Mouse (Mus musculus) heart, postnatal 0 days (tissue): Measurements from ENCODE around the gene 4931406P16Rik. TPM values are rescaled to one million over a fixed set of nuclear protein-coding genes. Genes with fewer than 3 reads are reported as not detected.

ENCODE experiments used
- ATAC-seq: fragments of 200-750 bp; cut with Nextera tagmentation; 2 replicates; pipeline ENCODE4 v1.8.0; 2017; ENCODE audit warnings: low read depth, moderate number of reproducible peaks, moderate library complexity; ENCODE audit not compliant: insufficient read depth
- DNase-seq: peaks from one replicate; pipeline ENCODE4 v3.0.0-alpha.2; 2016; ENCODE audit warnings: low spot score
- H3K27ac ChIP-seq: fragments of 300-500 bp; sonication (generic); 2 replicates; pipeline ENCODE4 v1.5.1; 2014; ENCODE audit warnings: low read depth, mild to moderate bottlenecking
- H3K27me3 ChIP-seq: fragments of 300-500 bp; sonication (generic); 2 replicates; pipeline ENCODE4 v1.6.1; 2014; ENCODE audit warnings: low read length, mixed read lengths; ENCODE audit not compliant: control insufficient read depth, insufficient read depth
- H3K36me3 ChIP-seq: fragments of 300-500 bp; sonication (generic); replicated peaks from 2 replicates; pipeline ENCODE4 v1.6.1; 2014; ENCODE audit warnings: low read length, mixed read lengths; ENCODE audit not compliant: control insufficient read depth, insufficient read depth
- H3K4me1 ChIP-seq: fragments of 300-500 bp; sonication (generic); 2 replicates; pipeline ENCODE4 v1.6.1; 2014; ENCODE audit warnings: antibody characterized with exemption; ENCODE audit not compliant: control insufficient read depth, insufficient read depth
- H3K4me2 ChIP-seq: fragments of 300-500 bp; sonication (generic); 2 replicates; pipeline ENCODE4 v1.6.1; 2014; ENCODE audit warnings: low read depth, mild to moderate bottlenecking, low read length, moderate library complexity
- H3K4me3 ChIP-seq: fragments of 300-500 bp; sonication (generic); 2 replicates; pipeline ENCODE4 v1.5.1; 2014; ENCODE audit warnings: low read depth, low read length
- H3K9ac ChIP-seq: fragments of 300-500 bp; sonication (generic); replicated peaks from 2 replicates; pipeline ENCODE4 v1.6.1; 2014; ENCODE audit warnings: low read depth, low read length, mixed read lengths
- H3K9me3 ChIP-seq: fragments of 300-500 bp; sonication (generic); replicated peaks from 2 replicates; pipeline ENCODE4 v1.6.1; 2016; ENCODE audit warnings: low read length; ENCODE audit not compliant: control insufficient read depth
- CTCF ChIP-seq: IDR thresholded peaks from 2 replicates; pipeline ENCODE4 v1.5.1; 2016; ENCODE audit warnings: antibody characterized with exemption, control low read depth, low read depth
- EP300 ChIP-seq: IDR thresholded peaks from 2 replicates; pipeline ENCODE4 v1.6.1; 2016; ENCODE audit warnings: antibody characterized with exemption, low read depth
- WGBS: fragments of 180-500 bp; shearing (Covaris S2); extraction: QIAGEN DNeasy Blood & Tissue Kit; methylation state at CpG from one replicate; pipeline ENCODE4 v1.1.7; 2014; 5-methylcytosine and 5-hydroxymethylcytosine counted together
- polyA plus RNA-seq: library from polyadenylated mRNA; unstranded; fragments of >200 nt; fragmentation: Nextera tagmentation; extraction: Ambion mirVana; gene quantifications from 2 replicates; pipeline ENCODE4 v1.2.1, GENCODE M21; 2015
- total RNA-seq: library from RNA; depleted of rRNA; stranded (reverse); fragments of >200 nt; gene quantifications from 2 replicates; pipeline ENCODE4 v1.2.3, GENCODE M21; 2014; ENCODE audit warnings: low replicate concordance

4931406P16Rik gene
- total and polyA plus RNA-seq, 2 experiments from 2014 or later: 25.4 to 62.1 TPM

DNA sequence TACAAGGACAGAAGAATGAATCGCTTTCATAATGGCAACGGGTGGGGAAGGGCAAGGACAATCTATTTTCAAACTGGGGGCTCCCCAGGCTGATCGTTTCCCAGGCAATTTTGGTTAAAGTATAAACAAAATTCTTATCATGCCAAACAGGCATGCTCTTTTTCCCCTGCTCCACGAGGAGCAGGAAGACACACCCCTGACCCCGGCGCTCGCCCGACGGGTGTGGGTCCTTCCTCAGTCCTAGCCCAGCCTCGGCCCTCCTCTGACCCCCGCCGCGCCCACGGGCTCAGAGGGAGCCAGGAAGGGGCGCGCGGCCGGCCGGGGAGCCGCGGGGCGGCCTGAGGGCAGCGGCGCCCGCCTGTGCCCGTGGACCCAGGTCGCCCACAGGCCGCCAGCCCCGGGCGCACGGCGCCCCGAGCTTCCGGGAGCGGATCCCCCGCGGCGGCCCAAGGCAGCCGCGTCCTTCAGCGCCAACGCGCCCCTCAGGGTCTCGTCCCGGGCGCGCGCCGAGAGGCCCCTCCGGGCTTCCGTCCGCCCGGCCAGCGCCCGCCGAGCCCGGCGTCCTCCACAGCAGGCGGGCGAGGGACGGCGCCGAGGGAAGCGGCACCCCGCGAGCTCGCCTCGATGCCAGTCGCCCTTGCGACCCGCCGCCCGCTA, 437 bp downstream of the 4931406P16Rik start:
- TF ChIP-seq EP300 (no peak; the same call in none of the 2 replicates), CTCF (no peak)
- no peaks in the 10 kb centered on the region for H3K27me3 ChIP-seq
- peak overlapping the region; percentile 85 for H3K4me2 ChIP-seq
- H3K4me1 ChIP-seq: peaks cover 29% of the 10 kb centered on the region
- H3K27ac ChIP-seq: peak overlapping the region; percentile 98
- H3K4me3 ChIP-seq: peak overlapping the region; percentile 99
- under 1% methylated on average over 44 of the region's 73 CpGs for WGBS
- DNase-seq: peak; percentile 79
- no peaks in the 10 kb centered on the region for H3K36me3 ChIP-seq
- H3K9me3 ChIP-seq: no peaks in the 10 kb centered on the region
- peak; percentile 86 for ATAC-seq
- H3K9ac ChIP-seq: peak overlapping the region; percentile 99

DNA sequence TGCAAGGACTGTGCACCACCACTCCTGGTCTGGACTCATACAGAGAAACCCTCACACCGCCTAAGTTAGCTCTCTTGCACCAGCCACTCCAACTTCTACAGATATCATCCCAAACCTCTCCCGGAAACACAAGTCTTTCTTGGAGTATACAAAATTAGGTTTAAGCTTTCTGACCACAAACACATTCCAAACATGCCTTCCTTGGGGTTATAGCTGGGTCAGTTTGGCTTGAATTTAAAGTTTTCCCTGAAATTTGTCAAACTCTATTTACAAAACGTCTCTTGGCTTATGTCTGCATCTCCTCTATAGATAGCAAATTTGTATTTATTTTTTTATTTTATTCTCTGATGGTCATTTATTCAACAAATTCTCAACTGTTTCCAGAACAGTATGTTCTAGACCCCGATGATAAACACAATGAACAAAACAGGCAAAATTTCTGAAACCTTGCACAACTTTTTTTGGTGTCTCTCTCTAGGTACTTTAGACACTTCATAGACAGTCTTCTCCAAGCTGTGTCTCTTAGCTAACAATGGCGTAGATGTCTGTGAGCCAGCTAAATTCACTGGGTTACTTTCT, 4.1 kb downstream of the 4931406P16Rik start:
- Histone ChIP-seq H3K4me2 (no peak overlapping the region), H3K36me3 (no peaks in the 10 kb centered on the region), H3K9ac (no peak overlapping the region), H3K27ac (peak overlapping the region; percentile 46), H3K27me3 (no peaks in the 10 kb centered on the region), H3K4me3 (no peak overlapping the region), H3K9me3 (no peaks in the 10 kb centered on the region), H3K4me1 (peaks cover 47% of the 10 kb centered on the region)
- TF ChIP-seq EP300 (no peak), CTCF (no peak)
- DNase-seq: no peak
- WGBS: 41% methylated on average over 5 of the region's 5 CpGs
- ATAC-seq: no peak

DNA sequence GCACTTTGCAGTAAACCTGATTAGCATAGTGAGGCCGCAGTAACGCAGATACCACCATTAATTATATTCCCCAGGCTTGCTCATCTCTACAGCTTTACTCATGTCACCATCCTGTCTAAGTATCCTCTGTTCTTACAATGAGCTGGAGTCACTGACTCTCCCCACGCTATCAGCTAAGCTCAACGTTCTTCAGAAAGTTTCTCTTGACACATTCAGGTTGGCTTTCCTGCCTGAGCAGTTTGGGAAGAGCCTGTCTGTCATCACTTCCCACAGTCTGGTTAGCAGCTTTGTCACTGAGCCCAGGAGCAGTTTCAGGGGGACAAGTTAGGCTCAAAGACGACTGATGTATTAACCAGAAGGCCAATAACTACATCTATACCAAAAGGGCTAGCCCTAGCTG, 4.8 kb downstream of the 4931406P16Rik start:
- Histone ChIP-seq H3K9me3 (no peaks in the 10 kb centered on the region), H3K9ac (peak overlapping the region; percentile 35; the same call in 1 of the 2 replicates), H3K36me3 (no peaks in the 10 kb centered on the region), H3K27me3 (no peaks in the 10 kb centered on the region), H3K4me1 (peaks cover 47% of the 10 kb centered on the region), H3K4me3 (no peak overlapping the region), H3K27ac (peak overlapping the region; percentile 46), H3K4me2 (no peak overlapping the region)
- TF ChIP-seq EP300 (no peak), CTCF (no peak)
- ATAC-seq (no peak), DNase-seq (no peak)
- 13% methylated on average over 5 of the region's 5 CpGs for WGBS

DNA sequence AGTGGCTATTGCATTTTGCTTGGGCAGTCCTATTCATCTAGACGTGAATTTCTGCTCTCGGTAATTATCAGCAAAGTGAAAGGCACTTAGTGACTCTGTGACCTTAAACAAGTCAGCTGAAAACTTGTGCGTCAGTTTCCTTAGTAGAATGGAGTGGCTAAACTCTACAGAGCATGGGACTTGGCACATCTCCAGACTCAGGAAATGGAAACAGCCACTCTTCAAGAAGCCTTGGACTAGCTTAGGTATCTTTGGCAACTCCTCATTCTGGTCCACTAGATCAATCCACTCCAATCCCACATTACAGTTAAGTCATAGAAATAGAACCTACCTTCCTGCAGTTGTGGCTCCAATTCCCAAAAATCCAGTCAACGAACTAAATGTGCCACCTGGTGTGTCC, 7.9 kb downstream of the 4931406P16Rik start:
- Histone ChIP-seq H3K9me3 (no peaks in the 10 kb centered on the region), H3K9ac (peak overlapping the region; percentile 8; the same call in 1 of the 2 replicates), H3K27ac (peak overlapping the region; percentile 85), H3K36me3 (no peaks in the 10 kb centered on the region), H3K27me3 (no peaks in the 10 kb centered on the region), H3K4me2 (peak overlapping the region; percentile 26; the same call in 1 of the 2 replicates), H3K4me1 (peaks cover 55% of the 10 kb centered on the region), H3K4me3 (no peak overlapping the region)
- 21% methylated on average over 4 of the region's 4 CpGs for WGBS
- TF ChIP-seq CTCF: no peak
- TF ChIP-seq EP300: no peak
- peak; percentile 45; the same call in 1 of the 2 replicates for ATAC-seq
- DNase-seq: no peak

DNA sequence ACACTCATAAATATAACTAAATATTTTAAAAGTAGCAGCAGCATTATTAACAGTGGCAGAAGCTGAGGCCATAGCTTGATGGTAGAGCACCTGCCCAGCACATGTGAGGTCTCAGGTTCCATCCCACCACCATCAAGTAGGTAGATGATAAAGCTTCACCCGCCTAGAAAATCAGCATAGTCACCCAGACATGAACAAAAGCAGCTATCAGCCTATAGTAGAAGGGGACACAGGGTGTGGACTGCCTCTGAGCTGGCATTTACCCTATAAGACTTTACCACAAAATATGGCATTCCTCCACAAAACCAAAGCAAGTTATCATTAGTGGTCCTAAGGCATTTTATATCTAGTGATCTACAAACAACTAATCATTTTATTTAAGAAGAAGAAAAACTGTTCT, 10.7 kb downstream of the 4931406P16Rik start:
- DNase-seq (no peak), ATAC-seq (no peak)
- 52% methylated on average over 1 of the region's 1 CpGs for WGBS
- Histone ChIP-seq H3K27me3 (no peaks in the 10 kb centered on the region), H3K4me2 (no peak overlapping the region), H3K27ac (peak overlapping the region; percentile 86), H3K9ac (no peak overlapping the region), H3K36me3 (0 out of 2 replicates have a peak, but pooled peaks cover 4% of the 10 kb centered on the region), H3K4me3 (no peak overlapping the region), H3K4me1 (peaks cover 45% of the 10 kb centered on the region), H3K9me3 (no peaks in the 10 kb centered on the region)
- TF ChIP-seq EP300 (no peak), CTCF (no peak)
